Mouse (Mus musculus) neural tube, embryonic 12.5 days (tissue): ENCODE data around the gene Zfp239. TPM values are rescaled to one million over a fixed set of nuclear protein-coding genes. Genes with fewer than 3 reads are reported as not detected.

Experiments used
- ATAC-seq: fragments of 200-750 bp; cut with Nextera tagmentation; 2 replicates; pipeline ENCODE4 v1.8.0; 2017; ENCODE audit warnings: low read depth, mild to moderate bottlenecking, moderate TSS enrichment, moderate library complexity; ENCODE audit not compliant: low FRiP score
- H3K27ac ChIP-seq: fragments of 300-500 bp; sonication (generic); 2 replicates; pipeline ENCODE4 v1.5.1; 2016
- H3K27me3 ChIP-seq: fragments of 300-500 bp; sonication (generic); replicated peaks from 2 replicates; pipeline ENCODE4 v1.6.1; 2016; ENCODE audit warnings: mild to moderate bottlenecking
- H3K36me3 ChIP-seq: fragments of 300-500 bp; sonication (generic); 2 replicates; pipeline ENCODE4 v1.6.1; 2016; ENCODE audit warnings: mild to moderate bottlenecking
- H3K4me1 ChIP-seq: fragments of 300-500 bp; sonication (generic); 2 replicates; pipeline ENCODE4 v1.6.1; 2016
- H3K4me2 ChIP-seq: fragments of 300-500 bp; sonication (generic); replicated peaks from 2 replicates; pipeline ENCODE4 v1.6.1; 2016; ENCODE audit warnings: mild to moderate bottlenecking
- H3K4me3 ChIP-seq: fragments of 300-500 bp; sonication (generic); 2 replicates; pipeline ENCODE4 v1.5.1; 2016
- H3K9ac ChIP-seq: fragments of 300-500 bp; sonication (generic); 2 replicates; pipeline ENCODE4 v1.6.1; 2016; ENCODE audit warnings: mild to moderate bottlenecking
- H3K9me3 ChIP-seq: fragments of 300-500 bp; sonication (generic); 2 replicates; pipeline ENCODE4 v1.6.1; 2016; ENCODE audit warnings: mild to moderate bottlenecking
- WGBS: fragments of 180-500 bp; shearing (Covaris S2); methylation state at CpG from one replicate; pipeline ENCODE4 v1.1.7; 2016; 5-methylcytosine and 5-hydroxymethylcytosine counted together
- polyA plus RNA-seq: library from polyadenylated mRNA; unstranded; fragments of >200 nt; fragmentation: Nextera tagmentation; extraction: Ambion mirVana; gene quantifications from 2 replicates; pipeline ENCODE4 v1.2.1, GENCODE M21; 2016

Gene Zfp239
- polyA plus RNA-seq, 1 experiment from 2014 or later, result 11.1 TPM

DNA sequence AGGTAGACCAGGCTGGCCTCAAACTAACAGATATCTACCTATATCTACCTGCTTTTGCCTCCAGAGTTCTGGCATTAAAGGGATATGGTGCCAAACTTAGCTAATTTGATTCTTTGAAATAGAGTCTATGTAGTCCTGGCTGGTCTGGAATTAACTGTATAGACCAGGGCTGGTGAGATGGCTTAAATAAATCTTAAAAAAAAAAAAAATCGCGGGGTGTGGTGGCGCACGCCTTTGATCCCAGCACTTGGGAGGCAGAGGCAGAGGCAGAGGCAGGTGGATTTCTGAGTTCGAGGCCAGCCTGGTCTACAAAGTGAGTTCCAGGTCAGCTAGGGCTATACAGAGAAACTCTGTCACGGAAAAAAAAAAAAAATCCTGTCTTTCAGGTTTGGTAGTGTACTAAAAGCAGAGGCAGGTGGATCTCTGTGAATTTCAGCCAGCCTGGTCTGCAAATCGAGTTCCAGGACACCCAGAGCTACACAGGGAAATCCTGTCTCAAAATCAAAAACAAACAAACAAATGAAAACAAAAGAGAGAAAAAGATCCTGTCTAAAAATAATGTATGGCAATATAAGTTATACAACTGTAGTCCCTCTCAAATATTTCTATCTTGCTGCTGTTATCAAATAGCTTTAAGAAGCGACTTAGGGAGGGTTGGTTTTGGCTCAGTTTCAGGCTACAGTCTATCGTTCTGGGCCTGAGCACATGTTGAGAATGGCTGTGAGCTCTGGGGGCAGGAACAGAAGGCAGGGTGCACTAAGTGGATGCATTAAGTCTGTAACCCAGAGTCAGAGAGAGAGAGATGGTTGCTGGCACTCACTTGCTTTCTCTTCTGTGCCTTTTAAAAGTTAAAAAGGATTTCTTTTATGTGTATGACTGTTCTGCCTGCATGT is 39.9 kb downstream of the Zfp239 start:
- Histone ChIP-seq H3K36me3 (no peaks in the 10 kb centered on the region), H3K9ac (no peak overlapping the region), H3K9me3 (no peaks in the 10 kb centered on the region), H3K4me1 (peaks cover 5% of the 10 kb centered on the region; the same call in 1 of the 2 replicates), H3K27ac (no peak overlapping the region), H3K27me3 (no peaks in the 10 kb centered on the region), H3K4me3 (no peak overlapping the region), H3K4me2 (no peak overlapping the region)
- WGBS, result 77% methylated on average over 9 of the region's 9 CpGs
- no peak for ATAC-seq

DNA sequence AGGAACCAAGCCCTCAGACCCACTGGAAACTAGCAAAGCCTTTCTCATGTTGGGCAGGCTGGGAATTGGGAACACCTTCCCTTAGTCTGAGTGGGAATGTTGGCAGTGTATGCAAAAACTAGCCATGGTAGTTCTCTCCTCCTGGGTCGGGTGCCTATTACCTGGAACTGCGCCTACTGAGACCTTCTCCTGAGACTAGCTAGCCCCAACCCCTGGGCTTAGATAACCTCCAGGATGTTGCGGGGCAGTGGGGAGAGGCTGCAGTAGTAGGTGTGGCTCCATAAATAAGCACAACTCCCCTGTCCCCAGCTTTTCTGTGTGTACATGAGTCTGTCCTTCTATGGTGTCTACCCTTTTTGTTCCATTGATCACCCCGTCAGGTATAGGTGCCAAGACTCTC is 40.7 kb downstream of the Zfp239 start:
- ATAC-seq, result no peak
- H3K4me1 ChIP-seq, result peaks cover 5% of the 10 kb centered on the region; the same call in 1 of the 2 replicates
- H3K9me3 ChIP-seq, result no peaks in the 10 kb centered on the region
- H3K9ac ChIP-seq, result no peak overlapping the region
- 81% methylated on average over 4 of the region's 4 CpGs for WGBS
- no peak overlapping the region for H3K4me2 ChIP-seq
- H3K27me3 ChIP-seq, result no peaks in the 10 kb centered on the region
- no peaks in the 10 kb centered on the region for H3K36me3 ChIP-seq
- no peak overlapping the region for H3K27ac ChIP-seq
- no peak overlapping the region for H3K4me3 ChIP-seq

DNA sequence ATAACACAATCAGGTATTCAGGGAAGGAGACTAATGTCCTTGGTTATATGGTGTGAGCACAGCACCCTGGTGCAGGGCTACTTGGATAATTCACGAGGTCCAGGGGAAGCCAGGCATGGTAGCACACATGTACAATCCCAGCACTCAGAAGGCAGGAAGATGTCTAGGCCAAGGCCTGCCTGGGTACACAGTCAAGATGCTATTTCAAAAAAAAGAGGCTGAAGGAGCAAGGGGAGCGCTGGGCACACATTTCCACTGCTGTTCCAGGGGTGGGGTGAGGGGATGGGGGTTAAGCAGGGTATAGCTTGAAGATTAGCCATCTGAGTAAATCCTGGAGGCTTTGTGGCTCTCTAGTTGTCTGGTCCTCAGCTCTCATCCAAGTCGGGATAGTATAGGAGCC is 41.9 kb downstream of the Zfp239 start:
- Histone ChIP-seq H3K27me3 (no peaks in the 10 kb centered on the region), H3K4me3 (no peak overlapping the region), H3K36me3 (no peaks in the 10 kb centered on the region), H3K9ac (no peak overlapping the region), H3K27ac (no peak overlapping the region), H3K4me2 (no peak overlapping the region), H3K4me1 (peaks cover 17% of the 10 kb centered on the region), H3K9me3 (no peaks in the 10 kb centered on the region)
- WGBS, result 86% methylated on average over 3 of the region's 3 CpGs
- ATAC-seq, result no peak

DNA sequence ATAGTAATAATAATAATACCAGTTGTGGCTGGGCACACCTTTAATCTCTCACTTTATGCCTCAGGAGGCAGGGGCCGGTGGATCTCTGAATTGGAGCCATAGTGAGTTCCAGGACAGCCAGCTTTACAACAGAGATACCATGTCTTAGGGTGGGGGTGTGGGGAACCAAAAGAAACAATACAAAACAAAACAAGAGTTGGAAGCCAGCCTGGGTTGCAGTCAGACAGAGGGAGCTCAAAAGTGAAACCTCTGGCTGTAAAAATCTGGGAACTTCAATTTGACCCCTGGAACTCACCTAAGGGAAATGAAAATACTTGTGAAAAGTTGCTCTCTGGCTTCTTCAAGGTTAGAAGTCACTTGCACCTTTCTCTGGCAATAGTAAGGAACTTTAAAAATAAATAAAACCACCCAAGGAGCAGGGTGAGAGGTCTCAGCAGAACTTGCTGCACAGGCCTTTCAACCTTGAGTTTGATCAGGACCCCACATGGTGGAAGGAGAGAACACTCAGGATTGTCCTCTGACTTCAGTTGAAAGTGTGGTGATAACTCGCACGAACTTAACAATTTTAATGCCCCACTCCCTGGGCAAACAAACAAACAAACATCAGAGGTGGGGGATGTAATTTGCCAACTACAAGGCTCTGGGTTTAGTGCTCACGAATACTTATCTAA is 43.5 kb downstream of the Zfp239 start:
- Histone ChIP-seq H3K9me3 (no peaks in the 10 kb centered on the region), H3K4me2 (peak overlapping the region; percentile 97), H3K27me3 (no peaks in the 10 kb centered on the region), H3K36me3 (no peaks in the 10 kb centered on the region), H3K9ac (peak overlapping the region; percentile 48; the same call in 1 of the 2 replicates), H3K4me3 (0 out of 2 replicates have a peak overlapping the region, but pooled peaks have one; percentile 4), H3K27ac (no peak overlapping the region), H3K4me1 (peaks cover 27% of the 10 kb centered on the region)
- WGBS, result 27% methylated on average over 4 of the region's 4 CpGs
- no peak for ATAC-seq

DNA sequence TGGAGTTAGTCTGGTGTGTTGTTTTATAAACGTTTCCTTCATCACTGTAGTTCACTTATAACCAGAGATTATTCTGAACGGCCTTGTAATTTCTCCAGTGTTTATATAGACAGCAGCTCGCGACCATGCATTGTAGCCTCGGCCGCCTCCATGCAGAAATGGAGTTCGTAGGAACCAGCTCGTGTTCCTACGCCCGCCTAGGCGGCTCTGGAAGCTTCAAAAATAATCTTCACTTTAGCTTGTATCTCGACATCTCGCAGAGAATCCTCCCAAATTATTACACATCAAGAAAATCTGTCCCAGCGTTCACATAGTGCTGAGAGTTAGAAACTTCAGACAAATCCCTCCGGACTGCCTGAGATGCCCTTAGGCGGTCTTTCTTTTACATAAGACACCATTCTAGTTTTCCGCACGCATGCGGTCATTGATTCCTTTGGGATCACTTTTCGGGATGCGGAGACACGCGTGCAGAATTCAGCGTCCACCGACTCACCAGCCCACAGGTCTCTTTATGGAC is 44.2 kb downstream of the Zfp239 start:
- under 1% methylated on average over 25 of the region's 25 CpGs for WGBS
- peak overlapping the region; percentile 48 for H3K9ac ChIP-seq
- peak overlapping the region; percentile 100 for H3K4me3 ChIP-seq
- H3K9me3 ChIP-seq, result no peaks in the 10 kb centered on the region
- no peaks in the 10 kb centered on the region for H3K27me3 ChIP-seq
- H3K4me1 ChIP-seq, result peaks cover 27% of the 10 kb centered on the region
- no peak overlapping the region; the same call in 1 of the 2 replicates for H3K27ac ChIP-seq
- peak overlapping the region; percentile 97 for H3K4me2 ChIP-seq
- ATAC-seq, result peak; percentile 42
- no peaks in the 10 kb centered on the region for H3K36me3 ChIP-seq

DNA sequence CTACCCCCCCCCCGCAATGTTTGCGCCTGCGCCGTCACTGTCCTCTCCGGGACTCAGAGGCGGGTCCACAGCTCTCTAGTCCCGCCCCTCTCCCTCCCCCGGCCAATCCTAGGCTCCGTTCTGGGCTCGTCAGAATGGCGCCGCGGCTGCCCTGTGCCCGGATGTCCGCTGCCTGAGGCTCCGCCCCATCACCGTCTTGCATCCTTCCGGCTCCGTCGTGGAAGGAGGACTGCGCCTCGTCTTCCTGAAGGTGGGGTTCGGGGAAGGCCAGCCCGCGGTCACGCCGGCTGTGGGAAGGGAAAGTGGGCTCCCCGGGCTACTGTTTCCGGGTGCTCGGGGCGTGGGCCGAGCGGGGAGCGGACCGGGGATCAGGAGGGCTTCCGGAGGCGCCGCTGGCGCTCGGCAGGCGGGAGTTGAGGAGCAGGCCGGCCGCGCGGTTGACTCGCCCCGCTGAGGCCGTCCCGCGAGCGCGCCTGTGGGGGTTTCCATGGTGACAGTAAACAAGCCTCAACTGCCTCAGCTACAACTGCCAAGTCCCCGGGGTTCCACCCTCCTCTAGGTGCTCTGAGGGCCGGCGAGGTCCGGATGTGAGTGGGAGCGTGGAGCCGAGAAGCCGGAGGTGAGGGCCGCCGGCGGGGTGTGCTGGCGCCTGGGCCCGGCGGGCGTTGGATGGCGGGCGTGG is 44.8 kb downstream of the Zfp239 start:
- Histone ChIP-seq H3K36me3 (no peaks in the 10 kb centered on the region), H3K4me3 (peak overlapping the region; percentile 100)
- under 1% methylated on average over 64 of the region's 68 CpGs for WGBS

DNA sequence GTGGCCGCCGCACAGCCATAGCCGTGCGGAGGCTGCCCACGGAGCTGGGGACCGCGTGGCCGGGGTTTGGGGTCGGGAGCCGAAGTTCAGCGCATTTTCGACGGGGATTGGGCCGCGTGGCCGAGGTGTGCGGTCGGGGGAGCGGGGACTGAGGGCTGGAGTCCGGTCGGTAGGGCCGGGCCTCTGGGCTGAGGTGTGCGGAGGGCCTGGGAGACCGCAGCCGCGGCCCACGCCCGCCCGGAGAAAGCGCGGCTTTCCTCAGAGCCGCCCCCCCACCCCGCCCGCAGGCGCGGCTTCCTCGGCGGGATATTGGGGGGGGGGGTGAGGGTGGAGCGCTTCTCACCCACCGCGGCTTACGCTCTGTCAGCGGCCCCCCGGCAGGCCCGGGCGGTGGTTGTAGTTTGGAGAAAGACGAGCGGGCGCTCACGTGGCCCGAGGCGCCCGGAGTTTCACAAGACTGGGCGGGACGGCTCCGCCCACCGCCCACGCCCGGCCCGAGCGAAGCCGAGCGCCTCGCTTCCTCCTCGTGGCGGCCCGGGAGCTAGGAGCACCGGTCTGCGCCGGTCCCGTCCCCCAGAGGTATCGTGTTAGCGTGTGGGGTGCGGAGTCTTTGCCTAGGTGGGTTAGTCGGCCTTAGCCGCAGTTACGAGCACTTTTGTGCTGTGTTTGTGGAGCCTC is 45.5 kb downstream of the Zfp239 start:
- Histone ChIP-seq H3K4me3 (peak overlapping the region; percentile 100), H3K36me3 (no peaks in the 10 kb centered on the region), H3K4me2 (peak overlapping the region; percentile 97), H3K27ac (peak overlapping the region; percentile 80), H3K9ac (peak overlapping the region; percentile 93), H3K4me1 (peaks cover 27% of the 10 kb centered on the region), H3K27me3 (no peaks in the 10 kb centered on the region), H3K9me3 (no peaks in the 10 kb centered on the region)
- peak; percentile 52 for ATAC-seq
- under 1% methylated on average over 70 of the region's 77 CpGs for WGBS

More for the DNA sequence above, 44.8 kb downstream of the Zfp239 start:
- H3K9ac ChIP-seq, result peak overlapping the region; percentile 93
- ATAC-seq, result peak; percentile 98
- peak overlapping the region; percentile 80 for H3K27ac ChIP-seq
- H3K4me2 ChIP-seq, result peak overlapping the region; percentile 97
- H3K9me3 ChIP-seq, result no peaks in the 10 kb centered on the region
- H3K27me3 ChIP-seq, result no peaks in the 10 kb centered on the region
- H3K4me1 ChIP-seq, result peaks cover 27% of the 10 kb centered on the region

DNA sequence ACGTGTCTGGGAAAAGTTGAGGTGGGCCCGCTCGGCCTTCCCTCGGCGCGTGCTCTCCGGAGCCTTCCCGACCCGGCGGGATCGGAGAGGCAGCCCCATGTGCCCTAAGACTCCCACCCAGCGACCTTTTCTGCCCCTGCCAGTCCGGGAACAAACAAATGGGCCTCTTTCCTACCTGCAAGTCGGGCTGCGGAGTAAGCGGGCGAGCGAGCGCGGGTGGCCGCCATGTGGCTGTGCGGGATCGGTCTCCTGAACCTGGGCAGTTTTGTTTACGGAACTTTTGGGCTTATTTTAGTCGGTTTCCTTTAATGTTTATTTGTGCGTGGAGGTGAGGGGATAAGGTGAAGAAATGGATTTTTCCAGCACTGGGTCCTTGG is 46.1 kb downstream of the Zfp239 start:
- under 1% methylated on average over 26 of the region's 26 CpGs for WGBS
- H3K4me1 ChIP-seq, result peaks cover 27% of the 10 kb centered on the region

DNA sequence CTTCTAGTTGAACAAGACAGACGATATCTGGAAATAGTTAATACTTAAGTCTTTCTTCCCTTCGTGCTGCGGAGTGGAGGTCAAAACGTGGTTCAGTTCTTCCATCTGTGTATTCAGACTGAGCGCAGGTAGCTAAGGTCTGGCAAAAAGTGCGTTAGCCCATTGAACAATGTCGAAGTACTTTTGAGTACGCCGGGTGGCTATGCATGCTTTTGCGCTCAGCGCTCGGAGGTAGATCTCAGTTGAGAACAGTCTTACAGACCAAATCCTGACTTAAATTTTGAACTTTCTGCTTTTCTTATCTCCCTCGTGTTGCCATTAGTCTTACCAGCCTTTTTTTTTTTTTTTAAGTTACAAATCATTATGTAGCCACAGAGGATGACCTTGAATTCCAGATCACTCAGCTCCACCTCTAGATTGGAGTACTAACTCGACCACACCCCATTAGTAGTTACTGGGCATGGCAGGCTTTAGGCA is 46.6 kb downstream of the Zfp239 start:
- Histone ChIP-seq H3K4me2 (peak overlapping the region; percentile 97), H3K4me3 (peak overlapping the region; percentile 100), H3K27me3 (no peaks in the 10 kb centered on the region), H3K9me3 (no peaks in the 10 kb centered on the region), H3K4me1 (peaks cover 27% of the 10 kb centered on the region), H3K27ac (no peak overlapping the region), H3K36me3 (no peaks in the 10 kb centered on the region), H3K9ac (peak overlapping the region; percentile 93)
- ATAC-seq, result no peak
- WGBS, result under 1% methylated on average over 14 of the region's 14 CpGs

More for the DNA sequence above, 46.1 kb downstream of the Zfp239 start:
- Histone ChIP-seq H3K4me3 (peak overlapping the region; percentile 100), H3K36me3 (no peaks in the 10 kb centered on the region), H3K27me3 (no peaks in the 10 kb centered on the region), H3K4me2 (peak overlapping the region; percentile 97), H3K9ac (peak overlapping the region; percentile 93), H3K27ac (no peak overlapping the region), H3K9me3 (no peaks in the 10 kb centered on the region)
- no peak for ATAC-seq

DNA sequence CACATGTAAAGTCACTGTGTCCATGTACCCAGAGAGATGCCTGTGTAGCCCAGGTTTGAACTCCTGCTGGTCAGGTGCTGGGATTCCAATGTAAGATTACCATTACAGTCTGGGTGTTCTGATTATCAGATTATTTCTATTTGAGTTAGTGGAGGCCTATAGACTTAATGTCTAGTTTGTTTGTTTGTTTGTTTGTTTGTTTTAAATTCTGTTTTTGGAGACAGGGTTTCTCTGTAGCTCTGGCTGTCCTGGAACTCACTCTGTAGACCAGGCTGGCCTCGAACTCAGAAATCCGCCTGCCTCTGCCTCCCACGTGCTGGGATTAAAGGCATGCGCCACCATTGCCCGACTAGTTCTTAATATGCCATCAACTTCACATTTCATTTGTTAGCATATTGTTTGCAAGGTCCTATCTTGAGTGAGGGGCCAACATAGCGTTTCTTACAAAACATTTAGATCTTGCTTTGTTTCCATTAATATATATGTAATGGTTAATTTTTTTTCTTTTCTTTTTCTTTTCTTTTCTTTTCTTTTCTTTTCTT is 48.3 kb downstream of the Zfp239 start:
- Histone ChIP-seq H3K36me3 (no peaks in the 10 kb centered on the region), H3K9me3 (no peaks in the 10 kb centered on the region), H3K4me1 (peaks cover 27% of the 10 kb centered on the region), H3K27ac (no peak overlapping the region), H3K4me2 (no peak overlapping the region), H3K4me3 (no peak overlapping the region), H3K9ac (no peak overlapping the region), H3K27me3 (no peaks in the 10 kb centered on the region)
- 91% methylated on average over 6 of the region's 6 CpGs for WGBS
- no peak for ATAC-seq

DNA sequence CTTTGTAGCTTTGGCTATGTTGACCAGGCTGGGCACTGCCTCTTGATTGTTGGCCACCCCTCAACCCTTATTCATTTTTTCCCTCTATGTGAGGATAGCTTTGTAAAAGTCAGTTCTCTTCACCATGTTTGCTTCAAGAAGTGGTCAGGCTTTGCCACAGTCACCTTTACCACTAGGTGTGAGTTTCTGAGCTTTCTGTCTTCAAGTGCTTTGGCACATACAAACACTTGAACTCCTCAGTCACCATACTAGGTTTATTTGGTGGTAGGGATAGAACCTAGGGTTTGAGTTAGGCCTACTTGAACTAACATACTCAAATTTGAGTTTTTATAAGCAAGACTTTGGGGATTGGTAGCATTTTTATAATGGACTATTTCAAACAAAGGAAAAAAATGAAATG is 52.6 kb downstream of the Zfp239 start:
- no peak overlapping the region for H3K4me3 ChIP-seq
- H3K4me1 ChIP-seq, result peaks cover 28% of the 10 kb centered on the region
- no peaks in the 10 kb centered on the region for H3K27me3 ChIP-seq
- no peak overlapping the region for H3K9ac ChIP-seq
- no peak overlapping the region for H3K27ac ChIP-seq
- H3K36me3 ChIP-seq, result 0 out of 2 replicates have a peak, but pooled peaks cover 1% of the 10 kb centered on the region
- no peaks in the 10 kb centered on the region for H3K9me3 ChIP-seq
- H3K4me2 ChIP-seq, result no peak overlapping the region
- no peak for ATAC-seq
